Mouse (Mus musculus): ENCODE measurements at regions not wholly inside any gene's neighbourhood (a gene's known extent, or its start where the extent isn't known, plus 50 kb on each side); places are given as distances from the start of the nearest gene placed in this dataset.
"Not testable (repeated sequence)": the region's sequence is repeated elsewhere in the genome, so short reads cannot be mapped to it uniquely, and the experiment has no call there.

- no peak for DNase-seq (ENCODE audit: low spot score in 2 of 2)
Observed at GRCm38 (mm10) chr15:90291848-90292247, 67.7 kb downstream of the Alg10b start.

- no peak for DNase-seq (ENCODE audit: low spot score in 2 of 2)
Observed at GRCm38 (mm10) chr15:90294353-90294922, 70.3 kb downstream of the Alg10b start.

GRCm38 (mm10) chr15:90298566-90298965 lies 74.5 kb downstream of the Alg10b start:
- DNase-seq (ENCODE audit: low spot score in 2 of 2), result no peak

- no peak for DNase-seq (ENCODE audit: low spot score in 2 of 2)
Observed at GRCm38 (mm10) chr15:90303393-90303792, 79.3 kb downstream of the Alg10b start.

GRCm38 (mm10) chr15:90305051-90305450 lies 80.9 kb downstream of the Alg10b start:
- no peak for DNase-seq (ENCODE audit: low spot score in 2 of 2)

- DNase-seq (ENCODE audit: low spot score in 2 of 2), result no peak
Observed at GRCm38 (mm10) chr15:90306866-90307265, 82.8 kb downstream of the Alg10b start.

GRCm38 (mm10) chr15:90308433-90308832 lies 84.3 kb downstream of the Alg10b start:
- DNase-seq (ENCODE audit: low spot score in 2 of 2), result not testable (repeated sequence)

- DNase-seq (ENCODE audit: low spot score in 2 of 2), result no peak
Observed at GRCm38 (mm10) chr15:90308869-90309268, 84.8 kb downstream of the Alg10b start.

GRCm38 (mm10) chr15:90309664-90310063 lies 85.6 kb downstream of the Alg10b start:
- DNase-seq (ENCODE audit: low spot score in 2 of 2), result no peak

- no peak for DNase-seq (ENCODE audit: low spot score in 2 of 2)
Observed at GRCm38 (mm10) chr15:90321774-90322173, 97.7 kb downstream of the Alg10b start.

GRCm38 (mm10) chr15:90333275-90333674 lies 109.2 kb downstream of the Alg10b start:
- no peak for DNase-seq (ENCODE audit: low spot score in 2 of 2)

GRCm38 (mm10) chr15:90333766-90334165 lies 109.7 kb downstream of the Alg10b start:
- DNase-seq (ENCODE audit: low spot score in 2 of 2), result no peak

GRCm38 (mm10) chr15:90334406-90334805 lies 110.3 kb downstream of the Alg10b start:
- DNase-seq (ENCODE audit: low spot score in 2 of 2), result no peak

GRCm38 (mm10) chr15:90335506-90335905 lies 111.4 kb downstream of the Alg10b start:
- no peak for DNase-seq (ENCODE audit: low spot score in 2 of 2)

GRCm38 (mm10) chr15:90340089-90340488 lies 116.0 kb downstream of the Alg10b start:
- no peak for DNase-seq (ENCODE audit: low spot score in 2 of 2)

GRCm38 (mm10) chr15:90341261-90341660 lies 117.2 kb downstream of the Alg10b start:
- DNase-seq (ENCODE audit: low spot score in 2 of 2), result no peak

GRCm38 (mm10) chr15:90343771-90344170 lies 119.7 kb downstream of the Alg10b start:
- DNase-seq (ENCODE audit: low spot score in 2 of 2), result no peak

GRCm38 (mm10) chr15:90344956-90345355 lies 120.8 kb downstream of the Alg10b start:
- DNase-seq (ENCODE audit: low spot score in 2 of 2), result no peak

GRCm38 (mm10) chr15:90346162-90346561 lies 122.1 kb downstream of the Alg10b start:
- no peak for DNase-seq (ENCODE audit: low spot score in 2 of 2)

GRCm38 (mm10) chr15:90346757-90347156 lies 122.6 kb downstream of the Alg10b start:
- DNase-seq (ENCODE audit: low spot score in 2 of 2), result no peak

- no peak for DNase-seq (ENCODE audit: low spot score in 2 of 2)
Observed at GRCm38 (mm10) chr15:90351898-90352297, 127.8 kb downstream of the Alg10b start.

GRCm38 (mm10) chr15:90365656-90366055 lies 141.5 kb downstream of the Alg10b start:
- DNase-seq (ENCODE audit: low spot score in 2 of 2), result no peak

- no peak for DNase-seq (ENCODE audit: low spot score in 2 of 2)
Observed at GRCm38 (mm10) chr15:90377959-90378358, 153.8 kb downstream of the Alg10b start.

- DNase-seq (ENCODE audit: low spot score in 2 of 2), result no peak
Observed at GRCm38 (mm10) chr15:90396961-90397360, 172.8 kb downstream of the Alg10b start.

All from urinary bladder, postnatal 36 days (tissue).